Mouse (Mus musculus): Measurements from ENCODE around the gene Plekhh3.

DNA sequence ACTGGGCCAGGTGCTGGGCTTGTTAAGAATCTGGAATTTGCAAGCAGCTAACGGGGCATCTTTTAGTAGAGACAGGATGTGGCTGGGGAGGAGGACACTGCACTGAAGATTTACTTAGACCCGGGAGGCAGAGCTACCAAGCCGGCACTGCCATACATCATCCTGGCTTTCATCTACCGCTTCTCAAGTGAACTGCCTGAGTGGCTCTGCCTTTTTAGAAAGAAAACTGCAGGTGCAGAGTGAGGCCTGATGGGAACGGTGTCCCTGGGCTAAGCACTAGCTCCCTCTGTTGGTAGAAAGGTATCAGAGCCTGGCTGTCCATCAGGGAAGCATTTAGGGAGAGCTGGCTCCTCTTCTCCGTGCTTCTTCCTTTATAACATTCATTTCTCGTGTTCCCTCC lies 29.8 kb upstream of the Plekhh3 start:
- peak; percentile 77 for TF ChIP-seq CTCF (IDR thresholded peaks at IDR 0.05; ENCODE audit: low read depth)
- TF ChIP-seq EP300 (IDR thresholded peaks at IDR 0.05; ENCODE audit: low read depth) = no peak
